Mouse (Mus musculus) cerebellum, adult 2 months (tissue): ENCODE data around the gene Tmem115. TPM values are rescaled to one million over a fixed set of nuclear protein-coding genes. Genes with fewer than 3 reads are reported as not detected.
"Not testable (repeated sequence)": the region's sequence is repeated elsewhere in the genome, so short reads cannot be mapped to it uniquely, and the experiment has no call there.

Experiments used
- DNase-seq, 2 experiments: peaks; one replicate each; pipeline ENCODE4 v3.0.0; 2021
- H3K27ac ChIP-seq: fragments of 200-500 bp; 2 replicates; pipeline ENCODE4 v1.5.1; 2012; ENCODE audit warnings: low read length, control low read depth, inconsistent platforms; ENCODE audit not compliant: insufficient read depth
- H3K27me3 ChIP-seq: fragments of 200-500 bp; 2 replicates; pipeline ENCODE4 v1.6.1; 2012; ENCODE audit warnings: inconsistent platforms, mild to moderate bottlenecking, low read length, moderate library complexity; ENCODE audit not compliant: control insufficient read depth, insufficient read depth
- H3K4me1 ChIP-seq: fragments of 200-500 bp; 2 replicates; pipeline ENCODE4 v1.6.1; 2011; ENCODE audit warnings: low read length; ENCODE audit not compliant: control insufficient read depth, insufficient read depth
- H3K4me3 ChIP-seq: fragments of 200-500 bp; replicated peaks from 2 replicates; pipeline ENCODE3; 2011; ENCODE audit warnings: mild to moderate bottlenecking, low read depth, low read length, control low read depth; ENCODE audit not compliant: insufficient read depth
- CTCF ChIP-seq: fragments of 200-500 bp; IDR thresholded peaks from 2 replicates; pipeline ENCODE4 v1.5.1; 2011; ENCODE audit warnings: low read depth, mild to moderate bottlenecking, control low read depth, low read length, moderate library complexity, borderline replicate concordance; ENCODE audit not compliant: insufficient read depth
- POLR2A ChIP-seq: fragments of 200-500 bp; IDR thresholded peaks from 2 replicates; pipeline ENCODE4 v1.6.1; 2011; ENCODE audit warnings: low read length, control low read depth, borderline replicate concordance; ENCODE audit not compliant: insufficient read depth
- WGBS: fragments of 180-500 bp; shearing (Covaris S2); methylation state at CpG from one replicate; pipeline ENCODE4 v1.1.7; 2018; 5-methylcytosine and 5-hydroxymethylcytosine counted together
- polyA plus RNA-seq: library from polyadenylated mRNA; depleted of rRNA; stranded (reverse); fragments of >200 nt; gene quantifications from 2 replicates; pipeline ENCODE4 v1.2.3, GENCODE M21; 2012

The Tmem115 gene
- polyA plus RNA-seq, 1 experiment: 44.6 TPM

GRCm38 (mm10) chr9:107553541-107554318, 20.0 kb downstream of the Tmem115 start:
- WGBS: 14% methylated on average over 37 of the region's 37 CpGs

DNA sequence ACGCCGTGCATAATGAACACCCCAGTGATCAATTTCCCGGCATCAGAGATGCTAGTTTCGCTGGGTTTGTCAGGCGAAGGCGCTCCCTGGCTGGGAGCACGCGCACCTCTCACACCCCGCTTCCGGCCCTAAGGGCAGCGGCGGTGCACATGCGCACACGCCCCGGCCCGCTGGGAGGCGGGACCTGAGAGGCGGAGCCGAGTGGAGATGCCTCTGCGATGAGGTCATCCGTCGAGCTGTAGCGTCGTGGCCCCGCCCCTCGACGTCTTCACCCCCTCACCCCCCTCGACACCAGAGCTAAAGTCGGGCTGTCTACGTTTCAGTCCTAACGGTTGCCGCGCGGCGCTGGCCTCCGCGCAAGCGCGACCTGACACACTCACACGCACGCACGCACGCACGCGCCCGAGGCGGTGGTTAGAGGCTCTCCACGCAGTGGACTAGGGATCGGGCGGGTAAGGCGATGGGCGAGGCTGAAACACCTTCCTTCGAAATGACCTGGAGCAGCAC, 20.6 kb downstream of the Tmem115 start:
- H3K4me3 ChIP-seq: peak overlapping the region; percentile 88
- peaks cover 3% of the 10 kb centered on the region; the same call in 1 of the 2 replicates for H3K4me1 ChIP-seq
- peak; percentile 94 to 96 for DNase-seq
- peak; percentile 91 for TF ChIP-seq POLR2A
- TF ChIP-seq CTCF: no peak
- peak overlapping the region; percentile 73 for H3K27ac ChIP-seq
- no peaks in the 10 kb centered on the region for H3K27me3 ChIP-seq
- WGBS: under 1% methylated on average over 53 of the region's 53 CpGs

More at GRCm38 (mm10) chr9:107553541-107554318, 20.0 kb downstream of the Tmem115 start:
- peaks cover 3% of the 10 kb centered on the region; the same call in 1 of the 2 replicates for H3K4me1 ChIP-seq
- no peaks in the 10 kb centered on the region for H3K27me3 ChIP-seq
- H3K27ac ChIP-seq: 0 out of 2 replicates have a peak overlapping the region, but pooled peaks have one; percentile 4
- peak overlapping the region; percentile 62 for H3K4me3 ChIP-seq
- DNase-seq: peak in 1 of 2 experiments; percentile 62
- TF ChIP-seq POLR2A (no peak), CTCF (no peak)

- Histone ChIP-seq H3K4me1 (peaks cover 3% of the 10 kb centered on the region; the same call in 1 of the 2 replicates), H3K27ac (peak overlapping the region; percentile 73), H3K27me3 (no peaks in the 10 kb centered on the region), H3K4me3 (peak overlapping the region; percentile 88)
- no peak for DNase-seq
- under 1% methylated on average over 23 of the region's 23 CpGs for WGBS
- TF ChIP-seq POLR2A (no peak), CTCF (no peak)
These were observed 21.3 kb downstream of the Tmem115 start for GRCm38 (mm10) chr9:107555031-107555457.

GRCm38 (mm10) chr9:107555701-107556100, 22.0 kb downstream of the Tmem115 start:
- no peak overlapping the region for H3K27ac ChIP-seq
- peaks cover 3% of the 10 kb centered on the region; the same call in 1 of the 2 replicates for H3K4me1 ChIP-seq
- WGBS: 36% methylated on average over 2 of the region's 2 CpGs

GRCm38 (mm10) chr9:107556346-107556745, 22.6 kb downstream of the Tmem115 start:
- no peak for TF ChIP-seq POLR2A
- Histone ChIP-seq H3K4me1 (peaks cover 3% of the 10 kb centered on the region; the same call in 1 of the 2 replicates), H3K27me3 (no peaks in the 10 kb centered on the region), H3K4me3 (no peak overlapping the region), H3K27ac (no peak overlapping the region)
- 66% methylated on average over 3 of the region's 3 CpGs for WGBS
- DNase-seq: no peak

More at GRCm38 (mm10) chr9:107555701-107556100, 22.0 kb downstream of the Tmem115 start:
- H3K4me3 ChIP-seq: peak overlapping the region; percentile 88
- H3K27me3 ChIP-seq: no peaks in the 10 kb centered on the region
- DNase-seq: no peak
- TF ChIP-seq POLR2A (no peak), CTCF (no peak)

DNA sequence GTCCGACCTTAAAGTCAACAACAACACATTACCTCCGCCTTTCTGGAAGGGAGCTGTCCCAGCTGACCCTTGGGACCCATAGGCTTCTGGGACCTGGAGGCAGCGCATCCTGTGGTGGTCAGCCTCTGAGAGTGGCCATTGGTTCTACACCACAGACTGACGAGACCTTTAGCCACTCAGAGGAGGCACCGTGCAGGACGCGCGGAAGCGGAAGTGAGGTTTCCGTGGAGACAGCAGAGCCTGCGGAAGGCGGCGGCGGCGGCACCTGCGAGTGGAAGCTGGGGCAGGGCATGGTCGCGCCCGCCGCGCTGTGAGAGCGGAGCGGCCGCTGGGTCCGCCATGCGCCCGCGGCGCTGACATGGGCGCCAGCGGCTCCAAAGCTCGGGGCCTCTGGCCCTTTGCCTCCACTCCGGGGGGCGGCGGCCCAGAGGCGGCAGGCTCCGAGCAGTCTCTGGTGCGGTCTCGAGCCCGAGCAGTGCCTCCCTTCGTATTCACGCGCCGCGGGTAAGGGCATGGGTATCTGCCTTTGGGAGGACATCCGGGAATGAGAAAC, 29.4 kb downstream of the Tmem115 start, which contains the start of gene Tusc2:
TSS of gene Tusc2 (plus strand) at position 227 of the 553 bp plus-strand sequence.
- Histone ChIP-seq H3K4me3 (peak within 1 kb of the TSS; percentile 82), H3K27ac (peak within 1 kb of the TSS; percentile 55; the same call in 1 of the 2 replicates), H3K27me3 (no peaks in the 10 kb centered on the region), H3K4me1 (peaks cover 10% of the 10 kb centered on the region; the same call in 1 of the 2 replicates)
- under 1% methylated on average over 46 of the region's 46 CpGs for WGBS
- DNase-seq: peak; percentile 94 to 98
- TF ChIP-seq POLR2A (peak; percentile 69; the same call in 1 of the 2 replicates), CTCF (no peak)

DNA sequence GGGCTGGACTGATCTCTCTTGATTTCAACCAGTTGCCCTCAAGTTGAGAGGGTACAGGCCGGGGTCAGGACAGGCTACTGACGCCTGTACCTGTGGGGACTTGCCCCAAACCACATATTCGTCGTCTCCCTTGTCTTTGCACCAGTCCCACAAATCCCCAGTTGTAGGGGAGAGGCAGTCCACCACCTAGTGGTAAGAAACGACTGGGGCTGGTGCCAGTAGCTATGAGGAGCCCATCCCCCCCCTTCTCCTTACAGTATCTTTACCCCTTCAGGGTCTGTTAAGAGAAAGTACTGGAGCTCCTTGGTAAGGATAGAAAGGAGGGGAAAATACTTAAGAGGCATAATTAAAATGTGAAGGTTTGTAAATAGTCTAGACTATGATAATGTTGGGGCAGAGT, 31.8 kb downstream of the Tmem115 start:
- H3K27ac ChIP-seq, H3K27me3 ChIP-seq: not testable (repeated sequence)
- WGBS: 45% methylated on average over 5 of the region's 5 CpGs

More for the DNA sequence above, 31.8 kb downstream of the Tmem115 start:
- DNase-seq, H3K4me3 ChIP-seq: not testable (repeated sequence)
- H3K4me1 ChIP-seq: peaks cover 16% of the 10 kb centered on the region
